Mouse (Mus musculus): ENCODE results near the gene Zfp280b. TPM values are rescaled to one million over a fixed set of nuclear protein-coding genes. Genes with fewer than 3 reads are reported as not detected.
"Not testable (repeated sequence)": the region's sequence is repeated elsewhere in the genome, so short reads cannot be mapped to it uniquely, and the experiment has no call there.

The Zfp280b gene
- 10 to 100 TPM; 15.5 to 16.1 TPM for total RNA-seq (2021)
- long read RNA-seq, experiment 1, full-length matches to known transcripts = 6 of 9 reads
- long read RNA-seq, experiment 1, partial matches to known transcripts = 0 of 9 reads
- long read RNA-seq, experiment 1, other reads (novel, unspliced or antisense) = 3 of 9 reads
- long read RNA-seq, experiment 2, full-length matches to known transcripts = 7 of 14 reads
- long read RNA-seq, experiment 2, partial matches to known transcripts = 0 of 14 reads
- long read RNA-seq, experiment 2, other reads (novel, unspliced or antisense) = 7 of 14 reads

DNA sequence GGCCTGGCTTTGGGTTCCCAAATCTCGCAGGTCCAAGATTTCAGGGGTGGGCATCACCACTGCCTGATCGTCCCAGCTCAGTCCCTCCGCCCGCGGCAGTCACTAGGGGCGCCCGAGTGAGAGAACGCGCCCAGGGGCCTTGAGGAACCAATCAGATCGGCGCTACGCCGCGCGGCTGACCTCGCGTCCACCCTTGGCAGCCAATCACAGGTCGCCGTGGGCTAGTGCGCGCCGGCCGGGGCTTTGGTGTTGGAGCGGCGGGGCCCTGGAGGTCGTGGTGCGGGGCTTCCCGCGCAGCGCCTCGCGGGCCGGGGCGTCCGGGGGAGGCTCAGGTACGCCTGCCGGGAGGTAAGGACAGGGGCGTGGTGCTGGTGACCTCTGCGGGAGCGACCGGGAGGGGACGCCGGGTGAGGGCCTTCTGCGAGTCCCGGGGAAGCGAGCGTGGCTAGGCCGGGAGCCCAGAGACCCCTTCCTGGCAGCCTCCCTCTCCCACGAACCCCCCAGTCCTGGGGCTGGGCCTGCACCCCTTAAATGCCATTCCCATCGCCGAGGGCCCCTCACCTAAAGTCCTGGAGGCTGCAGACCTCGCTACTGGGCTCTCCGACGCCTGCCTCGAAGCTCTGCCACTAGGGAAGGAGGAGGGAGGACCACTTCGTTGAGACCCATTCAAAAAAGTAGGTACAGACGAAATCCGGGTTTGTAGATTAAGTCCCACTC, at the start of gene Zfp280b:
Zfp280b (plus strand) TSS at position 249 of the 717 bp plus-strand sequence.
- H3K4me3 ChIP-seq = peak within 1 kb of the TSS; percentile 94
- DNase-seq (ENCODE audit: low spot score in 2 of 2) = peak; percentile 92 to 93
- peak within 1 kb of the TSS; percentile 87 for H3K27ac ChIP-seq
- TF ChIP-seq CTCF (conservative IDR thresholded peaks at IDR 0.05) = peak; percentile 80

- no peak for TF ChIP-seq CTCF (conservative IDR thresholded peaks at IDR 0.05)
- DNase-seq (ENCODE audit: low spot score in 2 of 2) = no peak
- H3K27ac ChIP-seq = no peak overlapping the region
- H3K4me3 ChIP-seq = no peak overlapping the region
These were observed 41.9 kb upstream of the Zfp280b start for GRCm38 (mm10) chr10:75990430-75991042.

DNA sequence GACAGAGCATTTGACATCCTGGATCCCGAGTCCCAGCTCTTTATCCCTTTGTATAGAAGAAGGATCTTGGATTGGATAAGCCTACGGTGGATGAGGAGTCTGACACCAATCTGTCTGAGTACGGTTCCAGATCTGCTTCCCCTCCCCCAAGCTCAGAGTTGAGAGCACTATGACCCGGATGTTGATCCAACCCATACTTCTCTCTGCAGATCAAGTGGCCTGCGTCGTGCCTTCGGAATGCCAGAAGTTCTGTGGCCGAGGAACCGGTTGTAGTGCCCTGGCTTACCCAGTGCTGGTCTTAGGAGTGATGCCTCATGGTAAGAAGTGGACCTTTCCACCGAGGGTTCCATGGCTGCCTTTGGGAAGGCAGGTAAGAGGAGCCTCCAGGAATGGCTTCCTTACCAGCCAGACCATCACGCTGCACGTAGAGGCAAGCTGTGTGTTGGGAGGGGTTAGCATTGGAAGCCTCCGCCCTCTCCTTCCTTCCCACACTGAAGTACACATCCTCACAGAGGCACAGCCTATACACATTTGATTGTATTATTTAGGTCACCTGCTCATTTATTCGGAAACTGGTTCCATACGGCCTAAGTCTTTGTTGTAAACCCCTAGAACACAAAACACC, 38.7 kb upstream of the Zfp280b start:
- peak overlapping the region; percentile 59; the same call in 1 of the 2 replicates for H3K27ac ChIP-seq

GRCm38 (mm10) chr10:75994531-75995210, 37.8 kb upstream of the Zfp280b start:
- peak; percentile 12 to 41 for DNase-seq (ENCODE audit: low spot score in 2 of 2)
- peak overlapping the region; percentile 59; the same call in 1 of the 2 replicates for H3K27ac ChIP-seq
- H3K4me3 ChIP-seq = not testable (repeated sequence)

More for the DNA sequence above, 38.7 kb upstream of the Zfp280b start:
- H3K4me3 ChIP-seq = no peak overlapping the region
- no peak for TF ChIP-seq CTCF (conservative IDR thresholded peaks at IDR 0.05)
- DNase-seq (ENCODE audit: low spot score in 2 of 2) = no peak

DNA sequence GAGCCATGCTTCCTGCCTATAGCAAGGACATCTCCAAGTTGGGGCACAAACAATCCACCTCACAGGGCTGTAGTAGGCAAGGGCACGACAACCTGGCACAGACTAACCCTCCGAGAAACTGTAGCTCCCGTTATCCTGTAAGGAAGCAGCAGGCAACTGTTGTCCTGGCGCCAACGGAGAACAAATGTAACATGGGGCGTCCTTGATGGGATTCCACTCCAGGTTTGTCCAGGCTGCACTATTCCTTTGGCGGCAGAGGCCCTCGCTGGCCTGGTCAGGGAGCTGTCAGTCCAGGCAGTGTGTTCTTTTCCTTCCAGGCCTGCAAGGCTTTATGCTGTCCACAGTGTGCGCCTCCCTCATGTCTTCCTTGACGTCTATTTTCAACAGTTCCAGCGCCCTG, 37.0 kb upstream of the Zfp280b start:
- no peak overlapping the region; the same call in 1 of the 2 replicates for H3K27ac ChIP-seq

GRCm38 (mm10) chr10:75996315-75996714, 36.1 kb upstream of the Zfp280b start:
- no peak for TF ChIP-seq CTCF (conservative IDR thresholded peaks at IDR 0.05)
- no peak overlapping the region for H3K27ac ChIP-seq
- no peak for DNase-seq (ENCODE audit: low spot score in 2 of 2)
- no peak overlapping the region for H3K4me3 ChIP-seq

More for the DNA sequence above, 37.0 kb upstream of the Zfp280b start:
- no peak for TF ChIP-seq CTCF (conservative IDR thresholded peaks at IDR 0.05)
- DNase-seq (ENCODE audit: low spot score in 2 of 2) = no peak
- no peak overlapping the region for H3K4me3 ChIP-seq

- DNase-seq (ENCODE audit: low spot score in 2 of 2) = no peak
- TF ChIP-seq CTCF (conservative IDR thresholded peaks at IDR 0.05) = no peak
- H3K4me3 ChIP-seq = no peak overlapping the region
- no peak overlapping the region for H3K27ac ChIP-seq
These were observed 31.3 kb upstream of the Zfp280b start for GRCm38 (mm10) chr10:76001160-76001559.

DNA sequence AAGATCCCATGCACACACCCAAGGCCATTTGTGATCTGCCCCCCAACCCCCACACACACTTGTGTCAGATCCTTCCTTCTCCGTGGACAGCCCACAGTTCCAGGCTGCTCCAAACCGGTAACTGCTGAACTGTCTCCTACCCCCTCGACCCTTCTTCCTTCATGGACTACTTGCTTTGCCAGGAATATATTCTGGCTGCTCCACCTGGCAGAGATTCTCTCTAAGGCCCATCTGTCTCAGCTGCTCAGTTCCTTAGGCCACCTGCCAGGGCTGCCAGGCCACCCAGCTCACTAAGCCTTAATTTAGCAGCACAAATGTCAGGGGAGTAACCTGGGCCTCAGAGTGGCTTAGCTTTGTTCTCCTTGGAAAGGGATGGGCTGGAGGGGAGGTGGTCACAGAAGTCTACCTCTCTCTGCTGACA, 30.3 kb upstream of the Zfp280b start:
- no peak overlapping the region for H3K4me3 ChIP-seq
- no peak for TF ChIP-seq CTCF (conservative IDR thresholded peaks at IDR 0.05)
- no peak for DNase-seq (ENCODE audit: low spot score in 2 of 2)
- no peak overlapping the region for H3K27ac ChIP-seq

GRCm38 (mm10) chr10:76002615-76003014, 29.8 kb upstream of the Zfp280b start:
- no peak overlapping the region for H3K4me3 ChIP-seq
- no peak overlapping the region for H3K27ac ChIP-seq
- no peak for TF ChIP-seq CTCF (conservative IDR thresholded peaks at IDR 0.05)
- DNase-seq (ENCODE audit: low spot score in 2 of 2) = no peak

DNA sequence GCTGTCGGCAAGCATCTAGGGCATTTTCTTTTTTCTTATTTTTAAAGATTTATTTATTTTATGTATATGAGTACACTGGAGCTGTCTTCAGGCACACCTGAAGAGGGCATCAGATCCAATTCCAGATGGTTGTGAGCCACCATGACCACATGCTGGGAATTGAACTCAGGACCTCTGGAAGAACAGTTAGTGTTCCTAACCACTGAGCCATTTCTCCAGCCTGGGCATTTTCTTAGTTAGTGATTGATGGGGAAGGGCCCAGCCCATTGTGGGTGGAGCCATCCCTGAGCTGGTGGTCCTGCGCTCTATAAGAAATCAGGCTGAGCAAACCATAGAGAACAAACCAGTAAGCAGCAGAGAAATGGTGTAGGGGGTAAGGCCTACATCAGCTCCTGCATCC, 29.2 kb upstream of the Zfp280b start:
- no peak for DNase-seq (ENCODE audit: low spot score in 2 of 2)
- H3K4me3 ChIP-seq = no peak overlapping the region
- no peak for TF ChIP-seq CTCF (conservative IDR thresholded peaks at IDR 0.05)

DNA sequence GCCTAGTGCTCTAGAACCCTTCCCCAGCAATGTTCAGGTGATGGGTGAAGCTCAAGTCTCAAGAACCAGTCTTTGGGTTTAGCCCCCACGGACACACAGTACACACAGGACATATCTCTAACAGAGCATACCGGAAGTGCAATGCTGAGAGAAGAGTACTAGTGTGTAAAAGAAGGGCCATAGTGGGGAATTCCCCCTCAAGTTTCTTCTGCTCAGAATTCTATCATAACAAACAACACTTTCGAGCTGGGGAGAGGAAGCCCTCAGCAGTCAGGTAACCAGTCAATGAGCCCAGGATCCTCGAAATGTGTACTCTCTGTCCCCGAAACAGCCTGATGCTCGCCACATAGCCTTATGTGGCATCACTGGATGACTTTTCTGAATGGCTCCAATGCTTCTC, 26.1 kb upstream of the Zfp280b start:
- Histone ChIP-seq H3K4me3 (no peak overlapping the region), H3K27ac (no peak overlapping the region)
- no peak for DNase-seq (ENCODE audit: low spot score in 2 of 2)
- no peak for TF ChIP-seq CTCF (conservative IDR thresholded peaks at IDR 0.05)

More for the DNA sequence above, 29.2 kb upstream of the Zfp280b start:
- no peak overlapping the region for H3K27ac ChIP-seq

- Histone ChIP-seq H3K4me3 (no peak overlapping the region), H3K27ac (no peak overlapping the region)
- no peak for TF ChIP-seq CTCF (conservative IDR thresholded peaks at IDR 0.05)
- no peak for DNase-seq (ENCODE audit: low spot score in 2 of 2)
These were observed 22.6 kb upstream of the Zfp280b start for GRCm38 (mm10) chr10:76009812-76010211.

All from layer of hippocampus, adult 2 months (tissue).